Mouse (Mus musculus) heart, postnatal 10 days (tissue): ENCODE results near the gene Akr1b8. TPM values are rescaled to one million over a fixed set of nuclear protein-coding genes. Genes with fewer than 3 reads are reported as not detected.
"Not testable (repeated sequence)": the region's sequence is repeated elsewhere in the genome, so short reads cannot be mapped to it uniquely, and the experiment has no call there.

Experiments
- DNase-seq, 2 experiments: peaks; one replicate each; pipeline ENCODE4 v3.0.0; 2021
- intact Hi-C: fragments of 180-260 bp; cut with DNase I; formaldehyde crosslinking; loops from one replicate; pipeline ENCODE4 v1.15.1; 2025
- total RNA-seq, 2 experiments: library from RNA; stranded (reverse); gene quantifications; 2 replicates each; pipeline ENCODE4 v1.2.3; 2021

Gene Akr1b8
- total RNA-seq = 1 to 10 TPM; 7.3 to 7.6 TPM

- intact Hi-C loops = loop anchor here (10.0 kb wide), 1 partner anchor 401 kb away; no protein-coding TSS in a partner anchor
- DNase-seq = peak; percentile 29 to 34
Observed at GRCm38 (mm10) chr6:34353658-34354353, at the start of gene Akr1b8. Akr1b8 (plus strand) TSS chr6:34354119.

GRCm38 (mm10) chr6:34304675-34305241 lies 49.2 kb upstream of the Akr1b8 start:
- intact Hi-C loops = no loop called here
- peak; percentile 62 to 63 for DNase-seq

- intact Hi-C loops = no loop called here
- no peak for DNase-seq
Observed at GRCm38 (mm10) chr6:34306797-34307196, 47.1 kb upstream of the Akr1b8 start.

GRCm38 (mm10) chr6:34309526-34309925 lies 44.4 kb upstream of the Akr1b8 start:
- intact Hi-C loops = no loop called here
- DNase-seq = no peak

GRCm38 (mm10) chr6:34310023-34310595 lies 43.8 kb upstream of the Akr1b8 start:
- no peak for DNase-seq
- intact Hi-C loops = no loop called here

GRCm38 (mm10) chr6:34313386-34313785 lies 40.5 kb upstream of the Akr1b8 start:
- DNase-seq = peak; percentile 45 to 57
- intact Hi-C loops = no loop called here

GRCm38 (mm10) chr6:34313921-34314320 lies 40.0 kb upstream of the Akr1b8 start:
- peak in 1 of 2 experiments; percentile 35 for DNase-seq
- intact Hi-C loops = no loop called here

- intact Hi-C loops = loop anchor here (2.0 kb wide), 1 partner anchor 24 kb away; no protein-coding TSS in a partner anchor
- DNase-seq = peak; percentile 94 to 95
Observed at GRCm38 (mm10) chr6:34316854-34317771, 36.8 kb upstream of the Akr1b8 start, which contains the start of gene Akr1b3. Akr1b3 (minus strand) TSS chr6:34317478.

GRCm38 (mm10) chr6:34318172-34318571 lies 35.7 kb upstream of the Akr1b8 start:
- intact Hi-C loops = no loop called here

GRCm38 (mm10) chr6:34318636-34319035 lies 35.3 kb upstream of the Akr1b8 start:
- no peak for DNase-seq
- intact Hi-C loops = no loop called here

More at GRCm38 (mm10) chr6:34318172-34318571, 35.7 kb upstream of the Akr1b8 start:
- DNase-seq = peak; percentile 19 to 51

GRCm38 (mm10) chr6:34322121-34322520 lies 31.8 kb upstream of the Akr1b8 start:
- intact Hi-C loops = no loop called here

GRCm38 (mm10) chr6:34331379-34331778 lies 22.5 kb upstream of the Akr1b8 start:
- no peak for DNase-seq
- intact Hi-C loops = no loop called here

More at GRCm38 (mm10) chr6:34322121-34322520, 31.8 kb upstream of the Akr1b8 start:
- DNase-seq = no peak

- DNase-seq, intact Hi-C loops: not testable (repeated sequence)
Observed at GRCm38 (mm10) chr6:34331804-34332203, 22.1 kb upstream of the Akr1b8 start.

- no peak for DNase-seq
- intact Hi-C loops = no loop called here
Observed at GRCm38 (mm10) chr6:34334673-34335072, 19.2 kb upstream of the Akr1b8 start.

- no peak for DNase-seq
- intact Hi-C loops = no loop called here
Observed at GRCm38 (mm10) chr6:34337799-34338198, 16.1 kb upstream of the Akr1b8 start.

- intact Hi-C loops = no loop called here
- no peak for DNase-seq
Observed at GRCm38 (mm10) chr6:34341991-34342390, 11.9 kb upstream of the Akr1b8 start.

- intact Hi-C loops = no loop called here
Observed at GRCm38 (mm10) chr6:34342476-34342875, 11.4 kb upstream of the Akr1b8 start.

GRCm38 (mm10) chr6:34343426-34343825 lies 10.5 kb upstream of the Akr1b8 start:
- DNase-seq = no peak
- intact Hi-C loops = no loop called here

More at GRCm38 (mm10) chr6:34342476-34342875, 11.4 kb upstream of the Akr1b8 start:
- DNase-seq = no peak

- no peak for DNase-seq
- intact Hi-C loops = no loop called here
Observed at GRCm38 (mm10) chr6:34344135-34344850, 9.6 kb upstream of the Akr1b8 start.

- intact Hi-C loops = no loop called here
- no peak for DNase-seq
Observed at GRCm38 (mm10) chr6:34344935-34345334, 9.0 kb upstream of the Akr1b8 start.
